Mouse (Mus musculus) olfactory bulb, adult 2 months (tissue): Measurements from ENCODE around the gene Hopx.

Source experiments
- CTCF ChIP-seq: fragments of 200-500 bp; IDR thresholded peaks from 2 replicates; pipeline ENCODE4 v1.5.1; 2012; ENCODE audit warnings: low read depth, mild to moderate bottlenecking, low read length, moderate library complexity; ENCODE audit not compliant: insufficient read depth
- POLR2A ChIP-seq: fragments of 200-500 bp; IDR thresholded peaks from 2 replicates; pipeline ENCODE4 v1.6.1; 2012; ENCODE audit warnings: mild to moderate bottlenecking, low read depth, low read length, moderate library complexity; ENCODE audit not compliant: insufficient read depth

DNA sequence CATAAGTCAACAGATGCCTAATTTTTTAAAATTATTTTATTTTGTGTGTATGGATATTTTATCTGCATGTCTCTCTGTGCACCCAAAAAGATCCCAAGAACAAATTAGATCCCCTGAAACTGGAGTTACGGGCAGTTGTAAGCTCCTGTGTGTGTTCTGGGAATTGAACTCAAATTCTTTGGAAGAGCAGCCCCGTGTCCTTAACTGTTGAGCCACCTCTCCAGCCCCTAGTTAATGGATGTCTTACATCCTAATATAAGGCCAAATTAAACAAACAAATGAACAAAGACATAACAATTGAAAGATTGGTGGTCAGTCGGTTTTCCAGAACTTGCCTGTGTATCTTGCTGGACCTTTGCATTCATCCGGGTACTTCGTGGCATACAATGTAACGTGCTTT lies 6.1 kb downstream of the Hopx start:
- TF ChIP-seq POLR2A, result no peak
- TF ChIP-seq CTCF, result no peak
